Mouse (Mus musculus) spleen, adult 2 months (tissue): ENCODE measurements at regions not wholly inside any gene's neighbourhood (a gene's known extent, or its start where the extent isn't known, plus 50 kb on each side); places are given as distances from the start of the nearest gene placed in this dataset.
A peak's percentile ranks its signal among the peaks of the same experiment; 100 is the strongest.

Experiments used
- DNase-seq, 2 experiments: peaks; one replicate each; pipeline versions ENCODE4 v3.0.0 to v3.0.0-alpha.2; 2012 to 2021; ENCODE audit warnings: low spot score in 2 of 2, low read depth in 1 of 2
- H3K27ac ChIP-seq: fragments of 200-500 bp; 2 replicates; pipeline ENCODE4 v1.5.1; 2012; ENCODE audit warnings: low read length, inconsistent platforms; ENCODE audit not compliant: insufficient read depth
- H3K27me3 ChIP-seq: fragments of 200-500 bp; 2 replicates; pipeline ENCODE4 v1.6.1; 2012; ENCODE audit warnings: mild to moderate bottlenecking, moderate library complexity, low read length, inconsistent platforms; ENCODE audit not compliant: control insufficient read depth, insufficient read depth
- H3K36me3 ChIP-seq: fragments of 200-500 bp; 2 replicates; pipeline ENCODE4 v1.6.1; 2012; ENCODE audit warnings: mild to moderate bottlenecking, low read length, inconsistent platforms; ENCODE audit not compliant: control insufficient read depth, insufficient read depth
- H3K4me1 ChIP-seq: fragments of 200-500 bp; 2 replicates; pipeline ENCODE4 v1.6.1; 2011; ENCODE audit warnings: inconsistent platforms; ENCODE audit not compliant: control insufficient read depth, insufficient read depth, insufficient read length
- H3K4me3 ChIP-seq: fragments of 200-500 bp; 2 replicates; pipeline ENCODE4 v1.5.1; 2011; ENCODE audit warnings: mild to moderate bottlenecking, inconsistent platforms; ENCODE audit not compliant: insufficient read depth, insufficient read length; ENCODE audit errors: extremely low read depth
- CTCF ChIP-seq: fragments of 200-500 bp; IDR thresholded peaks from 2 replicates; pipeline ENCODE4 v1.5.1; 2011; ENCODE audit warnings: mild to moderate bottlenecking, inconsistent platforms; ENCODE audit not compliant: insufficient read depth, insufficient read length, insufficient replicate concordance; ENCODE audit errors: extremely low read depth
- POLR2A ChIP-seq: fragments of 200-500 bp; IDR thresholded peaks from 2 replicates; pipeline ENCODE4 v1.6.1; 2011; ENCODE audit warnings: low read depth, low read length, inconsistent platforms
- WGBS: fragments of 180-500 bp; shearing (Covaris S2); methylation state at CpG from one replicate; pipeline ENCODE4 v1.1.7; 2018; 5-methylcytosine and 5-hydroxymethylcytosine counted together

DNA sequence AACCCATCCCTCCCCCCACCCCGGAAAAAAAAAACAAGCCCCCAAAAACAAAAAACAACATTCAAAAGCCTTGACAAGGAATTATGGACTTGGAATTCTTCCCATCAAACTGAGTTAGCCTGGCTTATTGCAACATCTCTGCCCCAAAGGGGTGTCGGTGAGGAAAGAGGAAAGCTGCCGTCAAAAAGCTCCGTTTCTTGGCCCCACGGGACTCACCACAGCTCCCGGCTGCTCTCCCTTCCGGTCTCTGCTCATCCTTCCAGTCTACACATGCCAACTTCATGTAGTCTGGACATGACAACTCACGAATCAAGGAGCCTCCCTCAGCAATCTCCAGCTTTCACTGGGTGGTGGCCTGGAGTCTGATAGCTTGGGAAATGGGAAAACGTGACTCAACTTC, 295.4 kb downstream of the Gm49356 start:
- Histone ChIP-seq H3K4me3 (no peak overlapping the region), H3K27ac (no peak overlapping the region), H3K27me3 (no peaks in the 10 kb centered on the region), H3K36me3 (no peaks in the 10 kb centered on the region), H3K4me1 (no peaks in the 10 kb centered on the region)
- 89% methylated on average over 9 of the region's 9 CpGs for WGBS
- TF ChIP-seq POLR2A: no peak
- DNase-seq: no peak

DNA sequence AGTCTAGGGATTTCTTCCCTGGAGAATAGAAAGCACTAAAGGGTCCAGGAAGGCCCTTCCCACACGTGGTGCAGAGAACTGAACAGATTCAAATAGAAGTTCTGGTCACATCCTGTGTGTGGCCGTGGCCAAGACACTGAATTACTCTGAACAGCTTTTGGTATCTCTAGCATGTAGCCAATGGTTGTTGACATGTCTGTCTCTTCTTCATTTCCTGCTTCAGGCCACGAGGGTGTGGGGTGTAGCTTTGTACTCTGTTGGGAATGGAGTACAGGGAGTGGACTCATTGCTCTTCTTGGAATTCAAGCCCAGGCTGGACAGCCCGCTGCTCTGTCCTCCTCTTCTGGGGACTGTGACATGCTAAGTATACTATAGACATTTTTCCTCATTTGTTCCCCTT, 298.5 kb downstream of the Gm49356 start:
- Histone ChIP-seq H3K27ac (no peak overlapping the region), H3K27me3 (no peaks in the 10 kb centered on the region), H3K36me3 (no peaks in the 10 kb centered on the region), H3K4me3 (no peak overlapping the region), H3K4me1 (no peaks in the 10 kb centered on the region)
- no peak for DNase-seq
- 45% methylated on average over 4 of the region's 4 CpGs for WGBS
- TF ChIP-seq CTCF (no peak), POLR2A (no peak)

- 74% methylated on average over 4 of the region's 4 CpGs for WGBS
- Histone ChIP-seq H3K36me3 (no peaks in the 10 kb centered on the region), H3K4me1 (no peaks in the 10 kb centered on the region), H3K4me3 (no peak overlapping the region), H3K27ac (no peak overlapping the region), H3K27me3 (no peaks in the 10 kb centered on the region)
- DNase-seq: no peak
- TF ChIP-seq POLR2A (no peak), CTCF (no peak)
These were observed 299.3 kb downstream of the Gm49356 start for GRCm38 (mm10) chr15:59188371-59188770.

GRCm38 (mm10) chr15:59190511-59190910, 301.4 kb downstream of the Gm49356 start:
- WGBS: 79% methylated on average over 5 of the region's 5 CpGs
- TF ChIP-seq POLR2A (no peak), CTCF (no peak)
- Histone ChIP-seq H3K27ac (no peak overlapping the region), H3K4me1 (no peaks in the 10 kb centered on the region), H3K27me3 (no peaks in the 10 kb centered on the region), H3K36me3 (no peaks in the 10 kb centered on the region), H3K4me3 (no peak overlapping the region)
- DNase-seq: no peak

DNA sequence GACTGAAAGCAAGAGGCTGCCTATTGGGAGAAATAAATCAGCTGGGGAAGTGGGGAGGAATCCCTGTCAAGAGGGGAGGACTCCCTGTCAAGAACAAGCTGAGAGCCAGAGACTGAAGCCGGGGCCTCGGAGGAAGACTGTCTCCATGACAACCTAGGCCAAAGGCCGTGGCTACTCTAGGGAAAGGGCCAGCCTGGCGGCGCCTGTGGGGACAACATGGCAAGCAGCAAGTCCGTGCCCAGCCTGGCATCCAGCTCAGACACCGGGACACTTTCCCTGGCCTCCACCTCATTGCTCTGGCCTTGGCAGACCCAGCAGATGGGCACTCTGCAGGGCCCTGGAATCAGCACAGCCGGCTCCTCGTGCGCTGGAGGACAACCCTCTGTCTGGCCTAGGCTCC, 305.3 kb downstream of the Gm49356 start:
- no peak for DNase-seq
- Histone ChIP-seq H3K27me3 (no peaks in the 10 kb centered on the region), H3K4me1 (no peaks in the 10 kb centered on the region), H3K36me3 (no peaks in the 10 kb centered on the region), H3K27ac (no peak overlapping the region), H3K4me3 (no peak overlapping the region)
- 85% methylated on average over 10 of the region's 10 CpGs for WGBS
- no peak for TF ChIP-seq CTCF
- TF ChIP-seq POLR2A: no peak

- Histone ChIP-seq H3K4me3 (no peak overlapping the region), H3K36me3 (no peaks in the 10 kb centered on the region), H3K4me1 (no peaks in the 10 kb centered on the region), H3K27ac (no peak overlapping the region), H3K27me3 (no peaks in the 10 kb centered on the region)
- 97% methylated on average over 5 of the region's 5 CpGs for WGBS
- DNase-seq: no peak
- TF ChIP-seq POLR2A (no peak), CTCF (no peak)
These were observed 307.3 kb downstream of the Gm49356 start for GRCm38 (mm10) chr15:59196351-59196750.

- Histone ChIP-seq H3K36me3 (no peaks in the 10 kb centered on the region), H3K4me3 (no peak overlapping the region), H3K27ac (peak overlapping the region; percentile 25; the same call in 1 of the 2 replicates), H3K4me1 (no peaks in the 10 kb centered on the region), H3K27me3 (no peaks in the 10 kb centered on the region)
- TF ChIP-seq POLR2A (no peak), CTCF (no peak)
- 57% methylated on average over 7 of the region's 7 CpGs for WGBS
- DNase-seq: no peak
These were observed 308.6 kb downstream of the Gm49356 start for GRCm38 (mm10) chr15:59197455-59198391.
